Mouse (Mus musculus) heart, embryonic 15.5 days (tissue): ENCODE results near the gene Foxp2. TPM values are rescaled to one million over a fixed set of nuclear protein-coding genes. Genes with fewer than 3 reads are reported as not detected.

Source experiments
- microRNA-seq: library from miRNA; unstranded; fragments of <30 nt; microRNA quantifications from one replicate; pipeline ENCODE4, GENCODE M21; 2016
- polyA plus RNA-seq: library from polyadenylated mRNA; unstranded; fragments of >200 nt; fragmentation: Nextera tagmentation; extraction: Ambion mirVana; gene quantifications from 2 replicates; pipeline ENCODE4 v1.2.1, GENCODE M21; 2015

Foxp2 gene
- polyA plus RNA-seq, 1 experiment from 2014 or later, result 8.5 TPM

Small RNA genes within 50 kb of the gene (microRNA-seq; reads per million reads assigned to microRNA genes)
- not detected for gene Gm25470

Other genes with a start within 250 kb of the Foxp2 start
- gene Ppp1r3a, start 146.1 kb upstream of the Foxp2 start, polyA plus RNA-seq, result 3.5 and 4.8 TPM in 2 replicates